Mouse (Mus musculus) frontal cortex, adult 2 months (tissue): ENCODE measurements around the gene Dach1. TPM values are rescaled to one million over a fixed set of nuclear protein-coding genes. Genes with fewer than 3 reads are reported as not detected.
A peak's percentile ranks its signal among the peaks of the same experiment; 100 is the strongest.

Experiments
- DNase-seq, 2 experiments: peaks; one replicate each; pipeline ENCODE4 v3.0.0; 2022; ENCODE audit warnings: low spot score in 1 of 2; ENCODE audit errors: extremely low spot score in 1 of 2
- polyA plus RNA-seq: library from polyadenylated mRNA; depleted of rRNA; stranded (reverse); fragments of >200 nt; gene quantifications from 2 replicates; pipeline ENCODE4 v1.2.3, GENCODE M21; 2012; rRNA removed

Gene Dach1
- 1.8 and 1.9 TPM in 2 replicates for polyA plus RNA-seq

- DNase-seq, result no peak
Observed at GRCm38 (mm10) chr14:98169421-98170076, at the start of gene Dach1. Dach1 (minus strand) TSS chr14:98169765.

DNA sequence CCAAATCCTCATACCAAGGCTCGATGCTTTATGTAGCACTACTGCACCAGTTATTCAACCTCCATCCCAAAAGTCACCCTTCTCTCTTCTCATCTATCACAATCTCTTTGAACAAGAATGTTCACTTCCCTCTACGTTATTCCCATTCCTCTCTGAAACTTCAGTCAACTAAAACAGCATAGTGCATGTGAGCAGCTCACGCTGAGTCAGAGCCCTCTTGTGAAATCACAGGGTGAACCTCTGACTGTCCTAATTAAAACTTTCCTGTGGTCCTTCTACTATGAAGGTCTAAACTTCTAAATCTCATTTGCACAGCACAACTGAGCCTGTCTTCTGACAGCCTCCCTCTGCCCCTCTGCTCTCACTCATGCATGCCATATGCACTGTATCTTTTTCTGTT lies 30.5 kb upstream of the Dach1 start:
- DNase-seq, result no peak

DNA sequence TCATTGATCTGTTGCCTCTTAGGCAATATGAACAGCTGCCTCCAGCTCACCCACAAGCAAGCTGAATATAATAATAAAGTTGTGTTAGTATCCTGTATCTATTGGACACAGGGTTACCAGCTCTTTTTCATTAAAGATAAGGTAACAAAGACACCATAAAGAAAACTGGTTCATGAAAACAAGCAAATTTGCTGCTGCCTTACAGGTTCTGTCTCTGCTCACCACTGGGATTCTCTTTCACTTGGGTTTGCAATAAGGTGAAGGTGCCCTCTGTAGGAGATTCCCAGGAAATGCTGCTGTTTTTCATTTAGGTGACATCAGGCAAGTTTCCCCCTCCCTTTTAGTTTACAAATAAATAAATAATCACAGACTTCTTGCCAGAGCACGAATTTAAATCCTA lies 12.0 kb upstream of the Dach1 start:
- DNase-seq, result peak in 1 of 2 experiments; percentile 43

DNA sequence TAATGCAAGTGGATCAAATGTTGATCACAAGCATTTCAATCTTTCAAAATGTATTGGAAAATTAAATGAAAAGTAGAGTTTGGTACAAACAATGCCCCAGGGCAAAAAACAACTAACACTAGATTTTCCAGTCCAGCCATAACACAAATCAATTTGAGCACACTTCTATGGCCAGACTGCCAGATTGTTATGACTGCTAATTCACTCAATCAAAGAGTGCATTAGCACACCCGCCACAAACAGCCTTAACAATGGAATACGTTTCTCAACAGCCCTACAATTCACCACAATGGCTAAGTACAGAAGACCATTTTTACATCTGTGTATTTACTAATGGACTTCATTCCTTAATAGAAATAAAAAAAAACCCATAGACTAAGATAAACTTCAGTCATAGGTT lies 4.3 kb upstream of the Dach1 start:
- no peak for DNase-seq

GRCm38 (mm10) chr14:98172394-98172905 lies 2.9 kb upstream of the Dach1 start:
- DNase-seq, result no peak

GRCm38 (mm10) chr14:98171861-98172260 lies 2.3 kb upstream of the Dach1 start:
- DNase-seq, result no peak

DNA sequence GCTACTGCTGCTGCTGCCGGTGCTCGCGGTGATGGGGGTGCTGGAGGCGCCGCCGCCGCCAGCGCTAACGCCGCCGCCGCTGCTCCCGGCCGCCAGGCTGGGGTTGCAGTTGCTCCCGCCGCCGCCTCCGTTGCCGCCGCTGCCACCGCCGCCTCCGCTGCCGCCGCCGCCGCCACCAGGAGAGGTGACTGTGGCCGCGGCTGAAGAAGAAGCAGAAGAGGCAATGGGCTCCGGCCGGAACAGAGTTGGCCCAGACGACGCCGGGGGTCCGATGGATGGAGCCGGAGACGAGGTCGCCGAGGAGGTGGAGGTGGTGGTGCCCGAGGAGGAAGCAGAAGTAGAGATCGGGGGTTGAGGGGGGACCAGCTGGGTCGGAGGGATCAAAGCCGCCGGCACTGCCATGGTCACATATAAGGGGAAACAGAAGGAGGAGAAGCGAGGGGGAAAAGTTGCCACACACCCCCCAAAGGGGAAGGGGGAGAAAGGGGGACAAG lies 610 bp downstream of the Dach1 start:
- no peak for DNase-seq

DNA sequence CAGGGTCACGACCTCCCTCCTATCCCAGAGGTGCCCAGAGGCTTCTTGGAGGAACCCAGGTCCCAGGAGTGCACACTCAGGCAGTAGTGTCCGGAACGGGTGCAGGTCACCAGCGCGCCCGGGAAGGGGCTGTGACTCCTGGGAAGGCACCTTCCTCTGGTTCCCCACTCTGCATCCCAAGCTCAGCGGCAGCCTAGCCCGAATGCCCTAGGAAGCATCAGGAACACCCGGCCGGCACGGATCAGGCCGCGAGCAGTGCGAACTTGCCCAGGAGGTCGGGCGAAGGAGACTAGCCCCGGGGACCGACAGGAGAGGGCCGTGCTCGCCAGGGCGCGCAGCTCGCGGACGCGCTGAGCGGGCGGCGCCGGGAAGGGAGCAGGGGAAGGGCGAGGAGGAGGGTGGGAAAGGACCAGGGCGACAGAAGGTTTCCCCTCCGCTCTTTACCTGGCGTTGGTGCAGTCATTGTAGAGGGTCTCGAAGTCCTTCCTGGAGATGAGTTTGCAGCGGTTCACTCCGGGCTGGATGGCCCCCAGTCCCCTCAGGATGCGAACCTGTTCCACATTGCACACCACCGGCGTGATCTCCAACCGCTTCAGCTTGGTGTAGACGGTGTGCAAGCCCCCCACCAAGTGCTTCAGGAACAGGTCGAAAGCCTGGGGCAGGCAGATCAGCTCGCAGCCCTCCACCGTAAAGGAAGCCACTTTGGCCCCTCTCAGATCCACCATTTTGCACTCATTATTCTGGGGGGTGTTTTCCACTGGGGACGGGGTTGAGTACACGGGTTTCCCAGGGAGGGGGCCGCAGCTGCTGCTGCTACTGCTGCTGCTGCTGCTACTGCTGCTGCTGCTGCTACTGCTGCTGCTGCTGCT lies 1.3 kb downstream of the Dach1 start:
- DNase-seq, result no peak

- DNase-seq, result no peak
Observed at GRCm38 (mm10) chr14:98167186-98168038, 2.2 kb downstream of the Dach1 start.

GRCm38 (mm10) chr14:98166318-98166976 lies 3.1 kb downstream of the Dach1 start:
- no peak for DNase-seq

GRCm38 (mm10) chr14:98156753-98157152 lies 12.8 kb downstream of the Dach1 start:
- DNase-seq, result no peak

DNA sequence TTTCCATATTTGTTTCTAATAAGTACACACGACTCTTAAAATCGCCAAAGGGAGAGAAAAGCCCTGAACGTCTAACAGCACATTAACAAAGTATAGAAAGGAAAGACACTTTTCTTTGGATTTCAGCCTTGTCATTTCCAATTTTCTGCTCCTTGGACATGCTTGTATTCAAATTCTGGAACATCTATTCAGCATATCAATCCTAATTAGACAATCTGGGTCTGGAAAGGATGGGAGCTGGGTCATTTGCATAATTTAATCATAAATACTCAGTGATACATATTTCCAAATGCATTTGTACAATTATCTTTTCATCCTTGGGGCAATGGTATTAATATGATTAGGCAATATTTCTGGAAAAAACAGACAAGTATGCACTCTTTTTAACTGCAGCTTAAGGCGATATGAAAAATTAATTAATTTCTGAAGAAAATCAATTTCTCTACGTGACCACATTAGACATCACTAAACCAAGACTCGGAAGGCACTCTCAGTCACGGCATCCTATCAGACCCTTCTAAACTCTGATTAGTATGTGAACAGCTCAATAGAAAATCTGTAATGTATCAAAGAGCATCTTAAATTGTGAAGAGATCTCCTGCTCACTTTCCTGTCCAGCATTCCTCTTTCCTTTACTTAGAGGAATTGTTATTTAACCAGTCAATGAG lies 13.7 kb downstream of the Dach1 start:
- DNase-seq, result no peak

DNA sequence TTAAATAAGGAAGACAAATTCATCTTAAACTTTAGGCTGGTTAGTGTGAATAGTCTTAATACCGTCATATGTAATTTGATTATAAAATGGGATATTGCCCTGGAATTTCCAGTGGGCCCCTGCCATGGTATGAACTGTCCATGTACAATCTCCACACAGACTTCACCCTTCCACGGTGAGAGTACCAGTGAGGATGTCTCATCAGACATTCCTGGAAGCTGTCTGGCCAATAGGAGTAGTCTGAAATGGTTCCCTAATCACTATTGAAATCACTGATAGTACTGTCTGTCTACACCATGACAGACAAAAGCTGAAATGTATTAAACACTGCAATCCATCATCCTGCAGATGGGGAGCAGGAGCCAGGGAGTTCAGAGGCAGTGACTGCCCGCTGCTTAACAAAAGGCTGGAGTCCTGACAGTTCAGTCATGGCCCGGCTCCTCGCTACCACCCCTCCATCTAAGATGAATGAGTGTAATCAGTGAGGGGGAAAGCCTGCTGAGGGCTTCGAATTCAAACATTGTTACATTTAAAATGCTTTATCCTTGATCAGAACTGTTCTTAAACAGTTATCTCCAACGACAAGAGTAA lies 14.6 kb downstream of the Dach1 start:
- no peak for DNase-seq

- no peak for DNase-seq
Observed at GRCm38 (mm10) chr14:98141758-98142157, 27.8 kb downstream of the Dach1 start.

DNA sequence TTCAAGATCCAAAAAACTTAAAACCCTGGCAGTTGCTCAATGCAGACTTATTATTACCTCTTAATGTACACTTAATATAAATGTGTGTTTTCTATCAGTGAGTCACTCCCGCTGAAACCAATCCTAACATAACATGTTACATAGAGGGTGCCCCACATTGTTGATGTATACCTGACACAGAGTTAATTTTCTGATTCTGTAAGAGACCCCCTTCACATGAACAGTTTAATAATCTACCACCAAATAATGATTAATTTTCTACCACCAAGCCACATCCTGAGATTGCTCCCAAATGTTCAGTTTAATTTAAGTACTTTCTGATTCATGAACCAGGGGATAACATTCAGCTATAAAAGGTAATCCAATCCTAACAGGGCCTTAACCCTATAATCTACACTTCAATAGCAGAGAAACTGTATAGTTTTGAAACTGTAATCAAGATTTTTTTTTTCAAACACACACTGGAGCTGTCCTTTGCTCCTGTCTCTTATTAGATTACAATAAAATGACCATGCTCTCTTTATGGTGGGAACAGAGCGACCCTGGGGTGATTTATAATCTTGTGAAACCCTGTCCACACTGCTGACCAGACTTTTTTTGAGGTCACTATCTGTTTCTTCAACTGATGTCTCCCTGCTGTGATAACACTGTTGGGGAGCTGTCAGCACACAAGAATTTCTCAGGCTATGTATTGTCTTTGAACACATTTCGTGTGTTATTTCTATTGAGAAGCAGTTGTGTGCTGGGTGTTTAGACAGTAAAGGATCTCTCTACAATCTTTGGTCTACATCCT lies 30.5 kb downstream of the Dach1 start:
- DNase-seq, result no peak

DNA sequence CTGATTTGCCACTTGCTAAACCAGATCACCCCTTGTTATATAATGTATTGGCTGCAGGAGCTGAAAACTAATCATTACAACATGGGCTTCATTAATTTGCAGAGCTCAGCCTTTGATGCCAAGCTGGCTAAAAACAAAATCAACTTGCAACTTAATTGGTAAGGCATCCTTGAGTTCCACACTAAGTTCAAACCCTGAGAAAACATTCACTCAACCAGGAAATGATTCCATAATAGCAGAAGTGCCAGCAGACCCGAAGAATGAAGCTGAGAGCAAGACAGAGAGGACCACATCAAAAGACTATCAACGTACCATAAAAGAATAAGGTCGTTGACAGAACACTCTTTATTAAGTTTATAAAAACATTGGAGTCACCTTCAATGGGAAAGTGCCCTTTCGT lies 35.0 kb downstream of the Dach1 start:
- peak in 1 of 2 experiments; percentile 2 for DNase-seq

GRCm38 (mm10) chr14:98123032-98123431 lies 46.5 kb downstream of the Dach1 start:
- DNase-seq, result no peak

GRCm38 (mm10) chr14:98116627-98117026 lies 52.9 kb downstream of the Dach1 start:
- DNase-seq, result no peak
